Mouse (Mus musculus): ENCODE measurements around the gene Shb. TPM values are rescaled to one million over a fixed set of nuclear protein-coding genes. Genes with fewer than 3 reads are reported as not detected.

Shb gene
- total RNA-seq, 2 experiments from 2014 or later = 51.4 to 110 TPM

GRCm38 (mm10) chr4:45452569-45453111 lies 79.6 kb downstream of the Shb start:
- peak; percentile 35 to 52 for DNase-seq

GRCm38 (mm10) chr4:45449012-45449411 lies 83.3 kb downstream of the Shb start:
- DNase-seq = no peak

- DNase-seq = no peak
These were observed 83.8 kb downstream of the Shb start for GRCm38 (mm10) chr4:45448481-45448880.

- DNase-seq = peak; percentile 58 to 61
These were observed 85.1 kb downstream of the Shb start for GRCm38 (mm10) chr4:45447196-45447595.

- DNase-seq = no peak
These were observed 87.0 kb downstream of the Shb start for GRCm38 (mm10) chr4:45445235-45445634.

- no peak for DNase-seq
These were observed 87.5 kb downstream of the Shb start for GRCm38 (mm10) chr4:45444813-45445212.

- peak; percentile 35 to 55 for DNase-seq
These were observed 88.6 kb downstream of the Shb start for GRCm38 (mm10) chr4:45443652-45444051.

- DNase-seq = no peak
These were observed 90.0 kb downstream of the Shb start for GRCm38 (mm10) chr4:45442237-45442636.

GRCm38 (mm10) chr4:45441778-45442177 lies 90.5 kb downstream of the Shb start:
- DNase-seq = no peak

- DNase-seq = no peak
These were observed 93.0 kb downstream of the Shb start for GRCm38 (mm10) chr4:45439281-45439680.

GRCm38 (mm10) chr4:45437010-45437409 lies 95.3 kb downstream of the Shb start:
- DNase-seq = no peak

- no peak for DNase-seq
These were observed 95.8 kb downstream of the Shb start for GRCm38 (mm10) chr4:45436383-45436913.

- no peak for DNase-seq
These were observed 96.4 kb downstream of the Shb start for GRCm38 (mm10) chr4:45435899-45436298.

- no peak for DNase-seq
These were observed 97.6 kb downstream of the Shb start for GRCm38 (mm10) chr4:45434681-45435080.

- DNase-seq = no peak
These were observed 98.2 kb downstream of the Shb start for GRCm38 (mm10) chr4:45434071-45434470.

- DNase-seq = no peak
These were observed 100.5 kb downstream of the Shb start for GRCm38 (mm10) chr4:45431806-45432205.

- DNase-seq = no peak
These were observed 101.0 kb downstream of the Shb start for GRCm38 (mm10) chr4:45431316-45431715.

GRCm38 (mm10) chr4:45429451-45429850 lies 102.8 kb downstream of the Shb start:
- peak; percentile 62 to 73 for DNase-seq

GRCm38 (mm10) chr4:45426724-45427457 lies 105.4 kb downstream of the Shb start:
- no peak for DNase-seq

- peak in 1 of 2 experiments; percentile 35 for DNase-seq
These were observed 108.9 kb downstream of the Shb start for GRCm38 (mm10) chr4:45423406-45423805.

GRCm38 (mm10) chr4:45422640-45423039 lies 109.6 kb downstream of the Shb start:
- DNase-seq = no peak

GRCm38 (mm10) chr4:45421519-45422260 lies 110.6 kb downstream of the Shb start:
- no peak for DNase-seq

- DNase-seq = no peak
These were observed 111.5 kb downstream of the Shb start for GRCm38 (mm10) chr4:45420733-45421132.
